Mouse (Mus musculus) E14TG2a.4 (cell line): Measurements from ENCODE around the gene Zfpm1.

ENCODE experiments used
- CTCF ChIP-seq: conservative IDR thresholded peaks from 2 replicates; pipeline ENCODE4 v1.5.1; 2014; ENCODE audit warnings: low read length
- NANOG ChIP-seq: IDR thresholded peaks from 2 replicates; pipeline ENCODE4 v1.6.1; 2014; ENCODE audit warnings: borderline replicate concordance, low read length, mixed read lengths

DNA sequence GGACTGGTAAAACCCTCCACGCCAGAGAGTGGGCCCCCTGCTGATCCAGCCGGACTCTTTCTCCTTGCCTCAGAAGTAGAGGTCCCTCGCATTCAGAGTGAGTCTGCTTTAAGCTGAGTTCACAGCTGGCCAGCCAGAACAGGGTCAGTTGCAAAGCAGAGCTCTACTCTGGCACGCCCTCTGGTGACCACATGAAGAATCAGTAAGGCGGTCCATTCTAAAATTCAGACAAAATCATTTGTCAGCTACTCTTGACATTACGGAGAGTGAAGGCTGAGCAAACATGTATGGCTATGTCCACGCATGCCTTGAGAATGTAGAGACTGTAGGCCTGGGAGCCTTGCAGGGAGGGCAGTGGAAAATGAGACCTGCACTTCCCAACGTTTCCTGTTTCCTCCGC, 87.7 kb downstream of the Zfpm1 start:
- TF ChIP-seq NANOG (no peak), CTCF (peak; percentile 80)
